Mouse (Mus musculus): ENCODE results near the gene Nol9.
A peak's percentile ranks its signal among the peaks of the same experiment; 100 is the strongest.
"Not testable (repeated sequence)": the region's sequence is repeated elsewhere in the genome, so short reads cannot be mapped to it uniquely, and the experiment has no call there.

Gene Nol9

DNA sequence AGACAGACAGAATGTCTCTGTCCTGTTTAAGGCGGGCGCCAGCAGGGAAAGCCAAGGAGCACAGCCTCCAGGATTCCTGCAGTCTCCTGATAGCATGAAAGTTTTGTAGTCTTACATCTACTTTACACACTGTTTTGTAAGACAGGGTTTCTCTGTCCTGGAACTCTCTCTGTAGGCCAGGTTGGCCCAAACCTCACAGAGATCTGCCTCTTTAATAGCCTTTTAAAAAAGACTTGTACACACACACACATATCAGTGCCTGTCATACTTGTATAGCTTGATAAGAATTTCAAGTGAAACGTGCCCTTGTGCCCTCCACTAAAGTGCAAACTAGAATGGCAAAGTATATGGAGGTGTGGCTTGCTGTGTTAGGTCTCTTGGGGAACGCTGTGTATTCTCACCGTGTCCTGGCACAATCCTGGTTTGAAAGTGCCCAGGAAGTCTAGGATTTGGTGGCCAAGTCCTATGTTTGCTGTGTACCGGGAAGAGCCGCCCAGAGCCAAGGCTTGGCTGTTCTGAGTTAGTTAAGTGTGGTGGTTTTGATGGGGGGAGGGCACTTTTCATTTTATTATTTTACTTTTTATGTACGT, 27.9 kb upstream of the Nol9 start:
- no peak for DNase-seq

DNA sequence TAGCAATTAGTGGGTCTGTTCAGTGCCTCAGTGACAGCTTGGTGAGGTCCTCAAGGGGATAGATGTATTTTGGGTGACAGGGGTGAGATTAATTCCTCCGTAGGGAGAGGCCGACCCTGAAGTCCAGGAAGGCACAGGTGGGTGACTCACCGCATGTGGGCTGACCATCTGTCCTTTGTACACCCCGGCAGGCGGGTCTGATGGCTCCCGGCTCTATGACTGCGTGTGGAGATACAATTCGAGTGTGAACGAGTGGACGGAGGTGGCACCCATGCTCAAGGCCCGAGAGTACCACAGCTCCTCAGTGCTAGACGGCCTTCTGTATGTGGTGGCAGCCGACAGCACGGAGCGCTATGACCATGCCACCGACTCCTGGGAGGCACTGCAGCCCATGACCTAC, 27.0 kb upstream of the Nol9 start:
- DNase-seq, result no peak

DNA sequence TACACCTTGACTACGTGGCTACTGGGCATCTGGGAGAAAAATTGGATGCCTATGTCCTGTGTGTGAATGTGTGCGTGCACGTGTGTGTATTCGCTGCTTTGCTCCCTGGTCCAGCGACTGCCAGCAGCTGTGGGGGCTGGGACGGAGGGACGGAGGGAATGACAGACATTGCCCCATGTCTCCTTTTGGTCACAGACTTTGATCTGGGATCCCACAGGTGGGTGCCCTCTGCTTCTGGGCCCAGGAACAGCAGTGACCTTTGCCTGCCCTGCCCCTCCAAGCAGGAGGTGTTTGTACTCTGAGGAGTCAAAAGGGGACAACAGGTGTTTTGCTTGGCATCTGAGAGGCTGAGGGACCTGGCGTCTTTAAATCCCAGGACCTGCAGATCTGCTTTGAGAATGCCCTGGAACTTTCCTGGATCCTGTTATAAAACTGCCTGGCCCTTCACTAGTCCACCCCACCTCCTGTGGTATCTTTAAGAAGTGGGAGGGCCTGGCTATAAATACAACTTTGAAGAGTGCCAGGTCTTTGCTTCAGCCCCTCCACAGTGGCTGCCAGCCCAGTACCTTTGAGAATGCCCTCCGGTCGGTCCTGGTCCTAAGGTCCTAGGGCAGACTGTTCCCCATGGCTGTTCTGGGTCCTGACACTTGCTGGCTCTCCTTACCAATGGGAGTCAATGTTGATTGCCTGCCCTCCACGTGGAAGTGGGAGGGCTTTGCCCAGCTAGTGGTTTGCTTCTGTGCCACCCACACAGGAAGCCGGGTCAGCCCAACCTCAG, 25.9 kb upstream of the Nol9 start:
- DNase-seq, result no peak

DNA sequence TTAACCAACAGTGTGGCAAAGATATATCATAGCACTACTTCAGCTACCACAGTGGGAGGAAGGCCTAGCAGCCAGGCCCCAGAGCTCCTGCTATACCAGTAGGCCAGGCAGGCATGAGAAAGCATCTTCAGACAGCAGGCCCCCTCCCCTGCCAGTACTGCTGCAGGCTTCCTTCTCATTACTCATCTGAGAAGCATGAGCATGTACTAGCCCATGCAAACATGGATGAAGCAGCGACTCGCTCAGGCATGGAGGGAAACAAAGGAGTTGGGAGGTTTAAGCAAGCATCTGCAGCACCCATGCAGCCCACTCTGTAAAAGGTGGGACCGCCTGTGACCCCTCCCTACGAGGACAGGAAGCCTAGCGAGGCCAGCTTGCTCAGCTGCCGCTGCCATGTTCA, 20.0 kb upstream of the Nol9 start:
- no peak for DNase-seq

DNA sequence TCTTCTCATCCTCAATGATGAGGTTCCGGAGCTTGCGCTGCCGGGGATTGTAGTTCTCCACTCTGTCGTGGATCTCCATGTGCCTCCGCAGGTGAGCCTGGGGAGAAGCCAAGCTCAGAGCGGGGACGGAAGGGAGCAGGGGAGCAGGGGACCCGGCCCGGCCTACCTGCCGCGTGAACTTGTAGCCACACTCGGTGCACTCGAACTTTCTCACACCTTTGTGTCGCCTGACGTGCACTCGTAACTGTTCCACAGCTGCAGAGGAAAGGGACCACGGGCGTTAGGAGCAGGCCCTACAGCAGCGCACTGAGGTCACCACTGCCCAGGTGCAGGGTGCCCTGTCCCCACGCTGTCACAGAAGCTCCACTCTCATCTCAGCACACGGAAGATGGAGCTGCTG, 19.1 kb upstream of the Nol9 start:
- no peak for DNase-seq

DNA sequence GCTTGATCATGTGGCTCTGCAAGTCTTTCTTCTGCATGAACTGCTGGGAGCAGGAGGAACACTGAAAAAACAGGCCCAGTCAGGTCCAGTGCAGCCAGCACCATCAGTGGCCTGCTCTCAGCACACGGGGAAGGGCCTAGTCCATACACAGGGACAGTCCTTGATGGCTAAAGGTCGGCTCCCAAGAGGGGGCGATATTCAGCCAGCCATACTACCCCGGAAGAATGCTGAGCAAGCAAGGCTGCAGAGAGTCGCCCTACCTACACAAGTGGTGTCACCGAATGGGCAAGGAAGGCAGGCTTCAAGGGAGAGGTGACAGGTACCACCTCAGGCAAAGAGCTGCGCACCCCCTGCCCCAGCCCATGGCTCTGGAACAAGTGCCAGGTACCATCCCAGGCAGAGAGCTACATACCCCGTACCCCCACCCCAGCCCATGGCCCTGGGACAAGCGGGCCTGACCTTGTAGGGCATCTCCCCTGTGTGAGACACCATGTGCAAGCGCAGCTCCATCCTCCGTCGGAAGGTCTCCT, 17.5 kb upstream of the Nol9 start:
- DNase-seq, result no peak

DNA sequence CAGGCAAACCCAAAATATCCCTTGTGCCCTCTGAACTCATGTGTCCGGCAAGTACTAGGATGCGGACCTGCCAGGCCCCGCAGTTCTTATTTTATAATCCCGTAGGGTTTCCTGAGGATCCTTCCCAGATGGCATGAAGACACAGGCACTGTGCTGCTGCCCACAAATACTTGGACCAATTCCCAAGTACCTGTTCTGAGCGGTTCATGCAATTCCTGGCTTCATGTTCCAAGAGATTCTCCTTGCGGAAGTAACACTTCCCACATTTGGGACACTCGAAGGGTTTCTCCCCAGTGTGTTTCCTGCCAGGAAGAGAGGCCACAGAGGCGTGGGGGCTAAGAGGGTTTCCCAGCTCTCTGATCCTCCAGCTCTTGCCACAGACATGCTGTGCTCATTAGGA, 16.6 kb upstream of the Nol9 start:
- no peak for DNase-seq

DNA sequence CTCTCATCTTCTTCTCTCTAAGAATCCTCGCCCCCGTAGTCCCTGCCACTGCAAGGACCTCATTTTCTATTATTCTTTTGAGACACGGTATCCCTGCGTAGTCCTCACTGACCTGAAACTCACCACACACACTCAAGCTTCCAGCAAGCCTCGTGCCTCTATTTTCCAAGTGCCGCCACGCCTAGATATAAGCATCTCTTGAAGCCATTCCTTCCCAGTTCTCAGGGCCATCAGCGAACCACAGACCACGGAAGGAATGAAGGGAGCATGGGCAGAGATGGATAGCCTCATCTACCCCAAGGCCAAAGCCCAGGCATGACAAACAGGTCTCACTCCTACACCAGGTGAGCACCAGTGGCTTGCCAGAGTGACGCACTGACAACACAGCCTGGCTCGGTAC, 14.6 kb upstream of the Nol9 start:
- DNase-seq, result no peak

DNA sequence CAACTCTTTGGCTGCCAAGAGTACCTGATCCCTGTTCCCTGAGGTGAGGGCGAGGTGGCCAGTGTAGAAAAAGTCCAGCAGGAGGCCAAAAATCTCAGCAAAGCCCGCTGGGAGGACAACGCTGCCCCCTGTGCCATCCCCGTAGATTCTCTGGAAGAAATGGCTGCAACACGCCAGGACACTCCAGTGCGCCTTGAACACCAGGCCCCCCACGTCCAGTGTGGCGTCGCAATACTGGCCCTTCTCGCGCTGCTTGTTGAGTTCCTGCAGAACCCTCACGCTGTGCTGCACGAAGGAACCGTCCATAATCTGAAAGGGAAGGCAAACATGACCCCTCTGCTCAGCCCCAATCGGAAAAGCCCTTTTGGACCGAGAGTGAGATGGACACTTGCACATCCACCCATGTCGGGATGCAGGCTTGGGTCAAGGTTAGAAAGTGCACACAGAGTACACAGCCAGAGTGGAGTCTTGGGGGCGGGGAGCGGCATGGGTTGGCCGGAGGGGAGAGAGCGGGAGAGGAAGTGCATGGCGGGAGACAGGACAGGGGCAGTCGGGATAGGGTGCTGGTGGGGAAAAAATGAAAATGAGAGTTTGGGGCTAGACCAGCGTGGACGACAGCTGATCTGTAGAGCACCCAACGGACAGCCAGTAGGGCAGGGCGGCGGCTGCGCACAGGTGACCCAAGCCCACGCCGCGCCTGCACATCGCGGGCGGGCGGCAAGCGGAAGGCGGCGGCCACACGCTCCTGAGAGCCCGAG, 12.2 kb upstream of the Nol9 start:
- DNase-seq, result peak in 1 of 2 experiments; percentile 32

DNA sequence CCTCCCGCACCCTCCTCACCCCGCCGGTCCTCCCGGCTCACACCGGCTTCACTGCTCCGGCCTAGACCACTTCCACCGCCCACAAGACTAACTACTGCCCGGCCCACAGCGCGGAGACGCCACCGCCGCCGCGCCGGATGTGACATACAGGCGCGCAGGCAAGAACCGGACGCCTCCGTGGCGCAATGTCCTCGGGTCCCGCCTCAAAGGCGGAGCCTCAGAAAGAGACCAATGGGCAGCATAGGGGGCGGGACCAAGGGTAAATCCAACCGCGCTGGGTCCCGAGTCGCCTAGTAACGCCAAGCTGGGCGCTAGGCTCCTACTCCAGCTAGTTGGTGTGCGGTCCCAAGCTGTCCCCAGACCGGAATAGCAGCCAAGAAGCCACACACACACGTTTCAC, 11.6 kb upstream of the Nol9 start, which contains the start of gene Zbtb48:
Gene Zbtb48 (minus strand): TSS at position 148 of the 400 bp plus-strand sequence.
- DNase-seq, result peak; percentile 92 to 93

DNA sequence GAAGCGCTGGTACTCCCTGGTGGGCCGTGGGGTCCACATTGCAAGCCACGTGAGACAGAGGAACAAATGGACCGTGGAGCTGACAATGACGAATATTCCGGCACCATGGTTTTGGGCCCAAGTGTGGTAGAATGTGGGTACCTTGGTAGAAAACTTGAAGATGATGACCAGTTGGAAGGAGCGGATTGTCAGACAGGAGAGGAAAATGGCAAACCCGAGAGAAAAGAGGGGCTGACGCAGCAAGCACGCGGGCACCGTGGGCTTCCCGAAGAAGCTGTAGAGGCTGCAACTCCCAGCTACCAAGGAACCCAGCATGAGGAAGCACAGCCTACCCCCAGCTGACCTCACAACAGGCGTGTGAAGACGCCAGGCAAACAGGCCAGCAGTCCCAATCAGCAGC, 10.7 kb upstream of the Nol9 start:
- no peak for DNase-seq

DNA sequence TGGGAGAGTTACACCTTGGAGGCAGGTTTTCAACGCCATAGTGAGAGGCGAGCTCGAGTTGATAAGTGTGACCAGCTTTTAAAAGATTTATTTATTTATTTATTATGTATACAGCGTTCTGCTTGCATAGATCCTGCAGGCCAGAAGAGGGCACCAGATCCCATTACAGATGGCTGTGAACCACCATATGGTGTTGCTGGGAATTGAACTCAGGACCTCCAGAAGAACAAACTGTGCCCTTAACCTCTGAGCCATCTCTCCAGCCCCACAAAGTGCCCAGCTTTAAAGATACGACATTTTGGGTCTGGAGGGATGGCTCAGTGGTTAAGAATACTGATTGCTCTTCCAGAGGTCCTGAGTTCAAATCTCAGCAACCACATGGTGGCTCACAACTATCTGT, 10.0 kb upstream of the Nol9 start:
- no peak for DNase-seq

DNA sequence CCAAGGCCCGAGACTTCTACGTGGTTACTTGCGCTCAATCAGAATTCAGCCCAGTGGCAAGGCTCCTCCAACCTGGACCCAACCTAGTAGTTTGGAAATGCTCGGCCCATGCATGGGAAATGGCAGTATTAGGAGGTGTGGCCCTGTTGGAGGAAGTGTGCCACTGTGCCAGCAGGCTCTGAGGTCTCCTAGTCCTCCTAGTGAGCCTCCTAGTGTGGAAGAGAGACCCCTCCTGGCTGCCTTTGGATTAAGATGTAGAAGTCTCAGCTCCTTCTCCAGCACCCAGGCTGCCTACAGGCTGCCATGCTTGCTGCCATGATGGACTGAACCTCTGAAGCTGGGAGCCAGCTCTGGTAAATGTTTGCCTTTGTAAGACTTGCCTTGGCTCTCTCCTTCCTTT, 9.1 kb upstream of the Nol9 start:
- DNase-seq, result no peak

DNA sequence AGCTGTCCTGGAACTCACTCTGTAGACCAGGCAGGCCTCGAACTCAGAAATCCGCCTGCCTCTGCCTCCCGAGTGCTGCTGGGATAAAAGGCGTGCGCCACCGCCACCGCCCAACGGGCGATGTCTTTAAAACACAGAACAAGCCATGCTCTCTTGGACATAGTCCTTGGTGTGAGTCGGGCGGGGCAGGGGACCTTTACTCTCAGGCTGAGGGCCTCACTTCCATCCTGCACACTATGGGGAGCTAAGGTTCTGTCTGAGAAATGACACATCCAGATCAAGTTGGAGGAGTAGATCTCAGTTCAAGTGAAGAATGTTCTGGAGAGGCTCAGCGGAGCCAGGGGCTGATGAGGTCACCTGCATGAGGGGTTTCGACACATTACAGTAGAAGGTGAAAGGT, 6.2 kb upstream of the Nol9 start:
- no peak for DNase-seq

DNA sequence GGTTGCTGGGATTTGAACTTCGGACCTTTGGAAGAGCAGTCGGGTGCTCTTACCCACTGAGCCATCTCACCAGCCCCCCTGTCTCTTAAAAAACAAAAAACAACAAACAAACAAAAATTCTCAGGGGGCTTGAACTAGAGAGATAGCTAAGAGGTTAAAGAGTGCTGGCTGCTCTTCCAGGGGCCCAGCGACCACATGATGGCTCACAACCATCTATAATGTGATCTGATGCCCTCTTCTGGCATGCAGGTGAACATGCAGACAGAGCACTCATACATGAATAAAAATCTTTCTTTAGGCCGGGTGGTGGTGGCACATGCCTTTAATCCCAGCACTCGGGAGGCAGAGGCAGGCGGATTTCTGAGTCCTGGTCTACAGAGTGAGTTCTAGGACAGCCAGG, 2.7 kb upstream of the Nol9 start:
- DNase-seq, result not testable (repeated sequence)

DNA sequence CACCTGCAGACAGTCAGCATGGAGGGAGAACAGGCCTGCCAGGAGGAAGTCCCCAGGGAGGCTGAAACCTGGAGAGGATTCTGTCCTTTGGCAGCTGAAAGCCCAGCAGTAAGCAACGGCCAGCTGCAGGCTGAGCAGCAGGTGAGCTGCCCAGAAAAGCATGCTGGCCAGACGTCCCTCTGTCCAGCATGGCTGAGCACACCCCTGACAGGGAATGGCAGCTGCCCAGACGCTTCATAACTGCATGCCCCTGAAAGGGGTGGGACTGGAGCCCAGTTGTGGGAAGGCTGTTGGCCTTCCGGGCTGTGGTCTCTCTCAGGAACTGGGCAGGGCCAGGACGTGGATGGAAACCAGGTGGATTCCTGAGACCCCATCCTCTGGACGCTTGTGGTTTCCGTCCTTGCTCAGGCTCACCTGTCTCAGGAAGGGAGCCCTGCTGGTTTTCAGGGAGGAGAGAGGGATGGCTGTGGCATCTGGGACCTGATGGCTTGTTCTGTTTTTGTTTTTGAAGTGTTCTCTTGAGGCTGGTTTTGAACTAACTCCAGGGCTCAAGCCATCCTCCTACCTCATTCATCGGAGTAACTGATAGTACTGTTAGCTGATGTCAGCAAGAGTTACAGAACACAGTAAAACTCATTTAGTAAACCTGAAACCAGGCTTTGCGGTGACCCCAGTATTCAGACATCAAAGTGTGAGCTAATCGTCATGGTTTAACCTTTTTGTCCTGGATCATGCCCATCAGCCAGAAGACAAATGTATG, 716 bp upstream of the Nol9 start, which contains the start of gene Tas1r1:
Gene Tas1r1 (minus strand): TSS at position 344 of the 760 bp plus-strand sequence.
- DNase-seq, result no peak

DNA sequence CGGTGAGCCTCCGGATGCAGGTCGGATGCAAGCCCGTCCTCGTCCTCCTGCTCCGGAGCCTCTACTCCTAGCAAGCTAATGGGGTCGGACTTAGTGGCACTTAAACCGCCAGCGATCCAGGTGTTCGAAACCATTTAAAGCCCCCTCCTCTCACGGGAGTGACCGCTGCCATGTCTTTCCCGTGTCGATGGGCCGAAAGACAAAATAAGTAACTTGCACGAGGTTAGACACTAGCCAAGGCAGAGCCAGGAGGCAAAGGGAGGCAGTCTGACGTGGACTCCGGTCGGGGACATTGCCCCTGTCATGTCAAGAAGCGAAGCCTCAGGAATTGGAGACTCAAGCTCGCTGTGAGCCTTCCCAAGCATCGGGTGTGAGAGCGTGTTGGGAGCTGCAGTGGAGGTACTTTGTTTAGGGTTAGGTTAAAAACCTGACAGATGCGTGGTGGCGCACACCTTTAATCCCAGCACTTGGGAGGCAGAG, 750 bp downstream of the Nol9 start:
- no peak for DNase-seq

DNA sequence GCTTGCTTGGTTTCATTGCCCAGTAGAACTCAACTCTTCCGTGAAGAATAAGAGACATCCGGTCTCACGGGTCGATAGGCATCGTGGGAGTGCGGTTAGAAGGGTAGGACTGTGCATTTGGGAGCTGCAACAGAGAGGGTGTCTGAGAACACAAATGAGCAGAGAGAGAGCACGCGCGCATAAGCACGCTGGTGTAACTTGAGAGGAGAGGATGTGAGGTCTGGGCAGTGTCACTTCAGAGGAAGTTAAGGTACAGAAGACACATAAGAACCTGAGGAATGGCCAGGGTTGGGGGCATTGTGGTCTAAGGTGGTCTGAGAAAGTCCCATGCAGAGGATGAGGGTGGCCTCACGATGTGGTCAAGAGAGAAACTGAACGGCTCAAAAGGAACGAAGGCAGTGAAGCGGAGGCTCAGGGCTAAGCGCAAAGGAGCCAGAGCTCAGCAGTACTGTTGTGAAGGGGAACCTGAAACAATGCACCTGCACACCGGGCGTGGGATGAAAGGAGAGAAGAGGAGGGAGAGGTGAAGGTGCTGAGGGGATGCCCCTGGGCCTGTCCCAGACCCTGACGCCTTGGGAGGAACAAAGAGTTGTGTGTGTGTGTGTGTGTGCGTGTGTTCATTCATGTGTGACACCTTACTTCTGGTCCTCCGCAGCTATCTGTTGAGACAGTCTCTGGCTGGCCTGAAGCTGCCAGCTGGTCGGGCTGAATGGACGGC, 3.0 kb downstream of the Nol9 start:
- no peak for DNase-seq

DNA sequence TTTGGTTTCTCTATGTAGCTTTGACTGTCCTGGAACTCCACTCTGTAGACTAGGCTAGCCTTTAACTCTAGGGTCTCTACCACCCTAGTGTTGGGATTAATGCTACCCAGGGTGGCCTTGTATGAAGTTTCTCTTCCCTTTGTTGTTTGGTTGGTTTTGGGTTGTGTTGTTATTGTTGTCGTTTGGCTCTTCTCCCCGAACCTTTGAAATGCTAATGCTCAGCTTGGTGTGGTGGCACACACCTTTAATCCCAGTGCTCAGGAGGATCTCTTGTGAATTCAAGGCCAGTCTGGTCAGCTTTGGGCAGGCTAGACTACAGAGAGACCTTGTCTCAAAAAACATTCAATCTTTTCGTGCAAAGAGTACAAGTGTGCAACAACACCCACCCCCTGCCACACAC, 4.0 kb downstream of the Nol9 start:
- no peak for DNase-seq

DNA sequence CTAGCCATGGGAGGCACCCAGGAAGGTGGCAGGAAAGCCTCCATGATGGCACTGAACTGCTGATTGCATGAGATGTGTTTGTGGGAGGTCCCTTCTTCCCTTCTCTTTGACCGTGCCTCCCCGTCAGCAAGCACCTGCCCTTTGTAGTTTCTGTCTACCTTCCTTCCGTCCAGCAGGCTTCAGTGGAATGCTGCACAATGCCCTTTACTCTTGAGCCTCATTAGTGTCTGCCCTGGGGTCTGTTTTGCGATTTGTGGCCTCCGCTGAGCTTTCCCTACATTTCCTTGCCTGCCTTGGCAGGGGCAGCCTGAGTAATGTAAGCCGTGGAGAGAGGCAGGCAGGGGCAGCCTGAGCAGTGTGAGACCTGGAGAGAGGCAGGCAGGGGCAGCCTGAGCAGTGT, 5.5 kb downstream of the Nol9 start:
- no peak for DNase-seq

DNA sequence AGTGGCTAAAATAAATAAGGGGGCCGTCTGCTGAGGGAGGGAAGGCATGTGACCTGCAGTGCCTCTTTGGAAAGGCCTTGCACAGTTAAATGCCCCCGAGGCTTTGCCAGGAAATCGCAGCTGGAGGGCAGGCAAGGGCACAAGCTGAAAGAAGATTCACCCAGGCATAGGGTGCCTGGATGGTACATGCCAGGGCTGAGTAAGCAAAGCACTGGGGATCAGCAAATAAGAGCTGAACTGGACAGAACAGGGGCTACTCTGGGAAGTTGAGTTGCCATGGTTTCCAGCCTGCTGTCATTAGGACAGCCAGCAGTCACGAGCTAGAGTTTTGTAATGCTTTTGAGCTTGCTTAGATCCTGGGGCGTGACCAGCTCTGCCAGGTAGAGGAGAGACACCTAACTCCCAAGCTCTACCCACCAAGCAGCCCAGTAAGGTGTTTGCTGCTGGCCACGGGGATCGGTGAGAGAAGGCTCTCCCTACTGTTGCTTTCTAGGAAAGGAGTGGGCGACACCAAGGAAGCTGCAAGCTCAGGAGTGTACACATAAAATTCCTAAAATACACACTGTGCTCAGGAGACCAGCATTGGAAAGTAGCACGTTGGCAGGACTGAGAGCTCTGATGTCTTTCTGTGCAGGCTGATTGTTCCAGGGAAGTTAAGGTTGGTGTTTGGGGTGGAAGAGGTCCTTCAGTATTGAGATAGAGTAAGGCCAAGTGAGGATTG, 23.4 kb downstream of the Nol9 start:
- no peak for DNase-seq

Data from thymus, adult 18-20 months (tissue).